Mouse (Mus musculus) embryonic facial prominence, embryonic 14.5 days (tissue): ENCODE measurements around the gene Wdr47. TPM values are rescaled to one million over a fixed set of nuclear protein-coding genes. Genes with fewer than 3 reads are reported as not detected.
"Not testable (repeated sequence)": the region's sequence is repeated elsewhere in the genome, so short reads cannot be mapped to it uniquely, and the experiment has no call there.

Source experiments
- ATAC-seq: fragments of 200-750 bp; cut with Nextera tagmentation; 2 replicates; pipeline ENCODE4 v1.8.0; 2017; ENCODE audit warnings: low read depth, moderate number of reproducible peaks, moderate TSS enrichment
- DNase-seq: peaks from one replicate; pipeline ENCODE4 v3.0.0-alpha.2; 2015; ENCODE audit warnings: low spot score
- H3K27ac ChIP-seq: fragments of 300-500 bp; sonication (generic); replicated peaks from 2 replicates; pipeline ENCODE4 v1.5.1; 2014; ENCODE audit warnings: low read depth, mild to moderate bottlenecking, low read length, moderate library complexity
- H3K27me3 ChIP-seq: fragments of 300-500 bp; sonication (generic); replicated peaks from 2 replicates; pipeline ENCODE4 v1.6.1; 2014; ENCODE audit warnings: low read length; ENCODE audit not compliant: control insufficient read depth, insufficient read depth
- H3K36me3 ChIP-seq: fragments of 300-500 bp; sonication (generic); 2 replicates; pipeline ENCODE4 v1.6.1; 2014; ENCODE audit warnings: low read length, mixed read lengths; ENCODE audit not compliant: control insufficient read depth, insufficient read depth
- H3K4me1 ChIP-seq: fragments of 300-500 bp; sonication (generic); 2 replicates; pipeline ENCODE4 v1.6.1; 2014; ENCODE audit warnings: antibody characterized with exemption, low read length; ENCODE audit not compliant: control insufficient read depth, insufficient read depth
- H3K4me2 ChIP-seq: fragments of 300-500 bp; sonication (generic); 2 replicates; pipeline ENCODE4 v1.6.1; 2014; ENCODE audit warnings: low read depth, mild to moderate bottlenecking, low read length, moderate library complexity, mixed read lengths
- H3K4me3 ChIP-seq: fragments of 300-500 bp; sonication (generic); 2 replicates; pipeline ENCODE4 v1.5.1; 2014; ENCODE audit warnings: low read depth, mild to moderate bottlenecking, low read length
- H3K9ac ChIP-seq: fragments of 300-500 bp; sonication (generic); 2 replicates; pipeline ENCODE4 v1.6.1; 2014; ENCODE audit warnings: low read depth, mild to moderate bottlenecking, low read length, moderate library complexity, mixed read lengths
- H3K9me3 ChIP-seq: fragments of 300-500 bp; sonication (generic); 2 replicates; pipeline ENCODE4 v1.6.1; 2016; ENCODE audit warnings: low read length; ENCODE audit not compliant: control insufficient read depth
- WGBS: fragments of 180-500 bp; shearing (Covaris S2); extraction: QIAGEN DNeasy Blood & Tissue Kit; methylation state at CpG from one replicate; pipeline ENCODE4 v1.1.7; 2014; 5-methylcytosine and 5-hydroxymethylcytosine counted together
- polyA plus RNA-seq: library from polyadenylated mRNA; unstranded; fragments of >200 nt; fragmentation: Nextera tagmentation; extraction: Ambion mirVana; gene quantifications from 2 replicates; pipeline ENCODE4 v1.2.1, GENCODE M21; 2014

Wdr47 gene
- polyA plus RNA-seq, 1 experiment from 2014 or later, result 17.9 TPM

- no peak for DNase-seq
- no peaks in the 10 kb centered on the region for H3K27me3 ChIP-seq
- peak overlapping the region; percentile 87 for H3K4me2 ChIP-seq
- 0 out of 2 replicates have a peak, but pooled peaks cover 4% of the 10 kb centered on the region for H3K4me1 ChIP-seq
- H3K4me3 ChIP-seq, result peak overlapping the region; percentile 96
- H3K9ac ChIP-seq, result peak overlapping the region; percentile 71
- under 1% methylated on average over 27 of the region's 61 CpGs for WGBS
- H3K27ac ChIP-seq, result peak overlapping the region; percentile 46
- H3K9me3 ChIP-seq, result no peaks in the 10 kb centered on the region
- no peaks in the 10 kb centered on the region for H3K36me3 ChIP-seq
- ATAC-seq, result peak; percentile 81
Observed at GRCm38 (mm10) chr3:108591530-108592522, 747 bp downstream of the Wdr47 start.

GRCm38 (mm10) chr3:108608906-108609305 is 17.8 kb downstream of the Wdr47 start:
- H3K36me3 ChIP-seq, result peaks cover 9% of the 10 kb centered on the region; the same call in 1 of the 2 replicates
- no peak overlapping the region for H3K4me2 ChIP-seq
- no peak for DNase-seq
- no peak overlapping the region for H3K27ac ChIP-seq
- H3K4me1 ChIP-seq, result no peaks in the 10 kb centered on the region
- no peak for ATAC-seq
- no peak overlapping the region for H3K4me3 ChIP-seq
- no peaks in the 10 kb centered on the region for H3K27me3 ChIP-seq
- H3K9ac ChIP-seq, result no peak overlapping the region
- 51% methylated on average over 3 of the region's 3 CpGs for WGBS
- no peaks in the 10 kb centered on the region for H3K9me3 ChIP-seq

GRCm38 (mm10) chr3:108634761-108635160 is 43.7 kb downstream of the Wdr47 start:
- ATAC-seq (no peak), DNase-seq (no peak)
- no peak overlapping the region for H3K4me3 ChIP-seq
- H3K9me3 ChIP-seq, result no peaks in the 10 kb centered on the region
- WGBS, result 87% methylated on average over 5 of the region's 5 CpGs
- peaks cover 3% of the 10 kb centered on the region; the same call in 1 of the 2 replicates for H3K36me3 ChIP-seq
- H3K27me3 ChIP-seq, result no peaks in the 10 kb centered on the region
- no peaks in the 10 kb centered on the region for H3K4me1 ChIP-seq
- H3K9ac ChIP-seq, result no peak overlapping the region
- no peak overlapping the region for H3K4me2 ChIP-seq
- H3K27ac ChIP-seq, result no peak overlapping the region

GRCm38 (mm10) chr3:108639412-108639811 is 48.3 kb downstream of the Wdr47 start:
- Histone ChIP-seq H3K9ac (no peak overlapping the region), H3K9me3 (no peaks in the 10 kb centered on the region), H3K36me3 (peaks cover 6% of the 10 kb centered on the region; the same call in 1 of the 2 replicates), H3K4me2 (no peak overlapping the region), H3K27me3 (no peaks in the 10 kb centered on the region), H3K27ac (no peak overlapping the region), H3K4me3 (no peak overlapping the region), H3K4me1 (no peaks in the 10 kb centered on the region)
- WGBS, result 61% methylated on average over 4 of the region's 4 CpGs
- ATAC-seq, result no peak
- peak; percentile 11 for DNase-seq

- Histone ChIP-seq H3K36me3 (peaks cover 14% of the 10 kb centered on the region; the same call in 1 of the 2 replicates), H3K9me3 (no peaks in the 10 kb centered on the region), H3K4me3 (no peak overlapping the region), H3K4me1 (no peaks in the 10 kb centered on the region), H3K9ac (no peak overlapping the region), H3K27me3 (no peaks in the 10 kb centered on the region), H3K27ac (no peak overlapping the region), H3K4me2 (no peak overlapping the region)
- ATAC-seq (no peak), DNase-seq (no peak)
- 79% methylated on average over 4 of the region's 4 CpGs for WGBS
Observed at GRCm38 (mm10) chr3:108640998-108641397, 49.9 kb downstream of the Wdr47 start.

- H3K27me3 ChIP-seq, result no peaks in the 10 kb centered on the region
- H3K4me1 ChIP-seq, result no peaks in the 10 kb centered on the region
- H3K36me3 ChIP-seq, result peaks cover 11% of the 10 kb centered on the region; the same call in 1 of the 2 replicates
- ATAC-seq (no peak), DNase-seq (no peak)
- no peak overlapping the region for H3K27ac ChIP-seq
- no peaks in the 10 kb centered on the region for H3K9me3 ChIP-seq
- no peak overlapping the region for H3K4me2 ChIP-seq
- 89% methylated on average over 3 of the region's 3 CpGs for WGBS
- no peak overlapping the region for H3K9ac ChIP-seq
- H3K4me3 ChIP-seq, result no peak overlapping the region
Observed at GRCm38 (mm10) chr3:108644856-108645255, 53.8 kb downstream of the Wdr47 start.

- Histone ChIP-seq H3K4me1 (no peaks in the 10 kb centered on the region), H3K9me3 (no peaks in the 10 kb centered on the region), H3K9ac (no peak overlapping the region), H3K27me3 (no peaks in the 10 kb centered on the region), H3K4me2 (no peak overlapping the region), H3K27ac (no peak overlapping the region), H3K36me3 (peaks cover 11% of the 10 kb centered on the region; the same call in 1 of the 2 replicates), H3K4me3 (no peak overlapping the region)
- ATAC-seq, result no peak
- 60% methylated on average over 7 of the region's 7 CpGs for WGBS
- DNase-seq, result peak; percentile 5
Observed at GRCm38 (mm10) chr3:108646036-108646435, 55.0 kb downstream of the Wdr47 start.

GRCm38 (mm10) chr3:108647681-108648080 is 56.6 kb downstream of the Wdr47 start:
- H3K4me2 ChIP-seq, H3K27ac ChIP-seq, H3K9ac ChIP-seq, H3K4me3 ChIP-seq, H3K9me3 ChIP-seq, H3K4me1 ChIP-seq, H3K27me3 ChIP-seq: not testable (repeated sequence)
- DNase-seq, result peak; percentile 12
- WGBS, result 31% methylated on average over 5 of the region's 5 CpGs
- ATAC-seq, result peak; percentile 55; the same call in 1 of the 2 replicates
- H3K36me3 ChIP-seq, result peaks cover 11% of the 10 kb centered on the region; the same call in 1 of the 2 replicates
